In genomic region chr6:67318451-67318850, GRCm38 (mm10) we compare ENCODE assay signal across 8 mouse cellular contexts. TPM values are rescaled to one million over a fixed set of nuclear protein-coding genes. Genes with fewer than 3 reads are reported as not detected.
DNase-seq lines count a peak whose midpoint lies in the region; ATAC-seq and TF ChIP-seq lines count a peak whose summit lies in the region.

No protein-coding gene starts in this region.

- H3K4me1 ChIP-seq in forebrain, embryonic 12.5 days: no peaks in the 10 kb centered on the region
- no peaks in the 10 kb centered on the region for H3K4me1 ChIP-seq in lung, postnatal 0 days (ENCODE audit: insufficient read depth, low read depth, low read length)

- no peak overlapping the region for H3K27ac ChIP-seq in forebrain, embryonic 12.5 days
- H3K27ac ChIP-seq in lung, postnatal 0 days (ENCODE audit: low read length): no peak overlapping the region

- ATAC-seq in forebrain, embryonic 12.5 days (ENCODE audit: low FRiP score): peak; percentile 60; the same call in 1 of the 2 replicates
- peak; percentile 75 for ATAC-seq in lung, postnatal 0 days

- no peak overlapping the region for H3K4me3 ChIP-seq in forebrain, embryonic 12.5 days (replicated peaks)
- no peak overlapping the region for H3K4me3 ChIP-seq in lung, postnatal 0 days (ENCODE audit: low read depth, low read length)

- H3K4me2 ChIP-seq in forebrain, embryonic 12.5 days: no peak overlapping the region
- no peak overlapping the region for H3K4me2 ChIP-seq in lung, postnatal 0 days (replicated peaks; ENCODE audit: low read depth, low read length)

- intact Hi-C loops in heart, postnatal 14 days (cut with DNase I): loop anchor here (1.0 to 5.0 kb wide), 3 partner anchors 120 to 356 kb away; no protein-coding TSS in a partner anchor

- no peak overlapping the region for H3K9ac ChIP-seq in forebrain, embryonic 12.5 days
- no peak overlapping the region for H3K9ac ChIP-seq in lung, postnatal 0 days (replicated peaks; ENCODE audit: low read depth)

- no peak for TF ChIP-seq EP300 in lung, postnatal 0 days (IDR thresholded peaks at IDR 0.05)

- no peaks in the 10 kb centered on the region for H3K9me3 ChIP-seq in forebrain, embryonic 12.5 days
- no peaks in the 10 kb centered on the region for H3K9me3 ChIP-seq in lung, postnatal 0 days (ENCODE audit: low read length)

- no peaks in the 10 kb centered on the region for H3K36me3 ChIP-seq in forebrain, embryonic 12.5 days (replicated peaks)
- H3K36me3 ChIP-seq in lung, postnatal 0 days (ENCODE audit: insufficient read depth, low read length): no peaks in the 10 kb centered on the region

- peak; percentile 69 for DNase-seq in MEL-GATA-1-ER (ENCODE audit: extremely low read depth, low read depth)
- peak; percentile 59 for DNase-seq in c-Kit-positive CD71-positive TER-119-negative erythroid progenitor cells, embryonic 14.5 days (ENCODE audit: low read depth)
- peak; percentile 68 to 77 for DNase-seq in heart, postnatal 14 days
- peak; percentile 72 for DNase-seq in layer of hippocampus, adult 11-12 months (ENCODE audit: low spot score)
- peak; percentile 76 for DNase-seq in lung, postnatal 0 days (ENCODE audit: low spot score)
- peak; percentile 71 to 80 for DNase-seq in right cerebral cortex, postnatal 10 days (ENCODE audit: low spot score in 2 of 2)
- DNase-seq in urinary bladder, adult 2 months (ENCODE audit: low spot score): peak; percentile 53

- TF ChIP-seq CTCF in lung, postnatal 0 days (IDR thresholded peaks at IDR 0.05): peak; percentile 85

- WGBS in forebrain, embryonic 12.5 days: 30% methylated on average over 10 of the region's 10 CpGs
- 12% methylated on average over 10 of the region's 10 CpGs for WGBS in lung, postnatal 0 days

- no peaks in the 10 kb centered on the region for H3K27me3 ChIP-seq in forebrain, embryonic 12.5 days
- no peaks in the 10 kb centered on the region for H3K27me3 ChIP-seq in lung, postnatal 0 days (replicated peaks; ENCODE audit: insufficient read depth, low read length)

RNA-seq across cellular contexts. Expression of gene Il12rb2, which starts 57.5 kb away (rescaled TPM):
- polyA plus RNA-seq in forebrain, embryonic 12.5 days (2016; fragmentation: Nextera tagmentation; extraction: Ambion mirVana): not detected in 2 replicates
- under 1 TPM; 0.17 to 0.49 TPM for total RNA-seq in heart, postnatal 14 days (2021)
- polyA plus RNA-seq in lung, postnatal 0 days (2015; fragmentation: Nextera tagmentation; extraction: Ambion mirVana): not detected in 2 replicates
- 0.34 TPM in 2 replicates for polyA plus RNA-seq in urinary bladder, adult 2 months (2012; rRNA removed)
